Mouse (Mus musculus) hematopoietic stem cell, adult 5-6 weeks (primary cell): ENCODE results near the gene Perp. TPM values are rescaled to one million over a fixed set of nuclear protein-coding genes. Genes with fewer than 3 reads are reported as not detected.
A peak's percentile ranks its signal among the peaks of the same experiment; 100 is the strongest.

Experiments used
- ATAC-seq, 2 experiments: fragments of 125-278 bp in 1 of 2; replicated peaks in 1 of 2; 2 replicates each; pipeline ENCODE4 v1.8.0; 2016 to 2017; ENCODE audit warnings: inconsistent platforms in 2 of 2, mild to moderate bottlenecking in 2 of 2, moderate number of reproducible peaks in 2 of 2, low read depth in 1 of 2, moderate TSS enrichment in 1 of 2; ENCODE audit not compliant: low FRiP score in 2 of 2, poor library complexity in 2 of 2, severe bottlenecking in 2 of 2, insufficient read depth in 1 of 2, low TSS enrichment in 1 of 2
- total RNA-seq: library from RNA; stranded (forward); fragments of 172-1452, 232-1000 nt; gene quantifications from 2 replicates; pipeline ENCODE4 v1.2.3, GENCODE M21; 2017

Gene Perp
- total RNA-seq, 1 experiment from 2014 or later = 3.4 TPM

- ATAC-seq = no peak
Observed at GRCm38 (mm10) chr10:18857244-18857643, 12.4 kb downstream of the Perp start.

GRCm38 (mm10) chr10:18859632-18860031, 14.8 kb downstream of the Perp start:
- no peak for ATAC-seq

GRCm38 (mm10) chr10:18860119-18860824, 15.5 kb downstream of the Perp start:
- ATAC-seq = no peak

- no peak for ATAC-seq
Observed at GRCm38 (mm10) chr10:18860831-18861230, 16.0 kb downstream of the Perp start.

GRCm38 (mm10) chr10:18861418-18861817, 16.6 kb downstream of the Perp start:
- ATAC-seq = no peak

GRCm38 (mm10) chr10:18863332-18863731, 18.5 kb downstream of the Perp start:
- no peak for ATAC-seq

GRCm38 (mm10) chr10:18864753-18865152, 19.9 kb downstream of the Perp start:
- peak in 1 of 2 experiments; percentile 29; a peak in 1 of 4 replicates for ATAC-seq

GRCm38 (mm10) chr10:18870990-18871389, 26.2 kb downstream of the Perp start:
- no peak for ATAC-seq

- no peak for ATAC-seq
Observed at GRCm38 (mm10) chr10:18876211-18876610, 31.4 kb downstream of the Perp start.

- ATAC-seq = no peak
Observed at GRCm38 (mm10) chr10:18878111-18878510, 33.3 kb downstream of the Perp start.

GRCm38 (mm10) chr10:18879160-18879559, 34.3 kb downstream of the Perp start:
- ATAC-seq = no peak

- no peak for ATAC-seq
Observed at GRCm38 (mm10) chr10:18879690-18880089, 34.9 kb downstream of the Perp start.

GRCm38 (mm10) chr10:18882190-18882589, 37.4 kb downstream of the Perp start:
- no peak for ATAC-seq

- peak; percentile 65 to 89 for ATAC-seq
Observed at GRCm38 (mm10) chr10:18886918-18887625, 42.3 kb downstream of the Perp start.

- no peak for ATAC-seq
Observed at GRCm38 (mm10) chr10:18888751-18889150, 43.9 kb downstream of the Perp start.

- no peak for ATAC-seq
Observed at GRCm38 (mm10) chr10:18889255-18889654, 44.4 kb downstream of the Perp start.

GRCm38 (mm10) chr10:18891110-18891509, 46.3 kb downstream of the Perp start:
- ATAC-seq = no peak

GRCm38 (mm10) chr10:18892102-18892501, 47.3 kb downstream of the Perp start:
- no peak; a peak in 1 of 4 replicates for ATAC-seq
